Mouse (Mus musculus): ENCODE results near the gene Haus6. TPM values are rescaled to one million over a fixed set of nuclear protein-coding genes. Genes with fewer than 3 reads are reported as not detected.
"Not testable (repeated sequence)": the region's sequence is repeated elsewhere in the genome, so short reads cannot be mapped to it uniquely, and the experiment has no call there.

The Haus6 gene
- total RNA-seq (2017), result 35.6 and 39.3 TPM in 2 replicates

DNA sequence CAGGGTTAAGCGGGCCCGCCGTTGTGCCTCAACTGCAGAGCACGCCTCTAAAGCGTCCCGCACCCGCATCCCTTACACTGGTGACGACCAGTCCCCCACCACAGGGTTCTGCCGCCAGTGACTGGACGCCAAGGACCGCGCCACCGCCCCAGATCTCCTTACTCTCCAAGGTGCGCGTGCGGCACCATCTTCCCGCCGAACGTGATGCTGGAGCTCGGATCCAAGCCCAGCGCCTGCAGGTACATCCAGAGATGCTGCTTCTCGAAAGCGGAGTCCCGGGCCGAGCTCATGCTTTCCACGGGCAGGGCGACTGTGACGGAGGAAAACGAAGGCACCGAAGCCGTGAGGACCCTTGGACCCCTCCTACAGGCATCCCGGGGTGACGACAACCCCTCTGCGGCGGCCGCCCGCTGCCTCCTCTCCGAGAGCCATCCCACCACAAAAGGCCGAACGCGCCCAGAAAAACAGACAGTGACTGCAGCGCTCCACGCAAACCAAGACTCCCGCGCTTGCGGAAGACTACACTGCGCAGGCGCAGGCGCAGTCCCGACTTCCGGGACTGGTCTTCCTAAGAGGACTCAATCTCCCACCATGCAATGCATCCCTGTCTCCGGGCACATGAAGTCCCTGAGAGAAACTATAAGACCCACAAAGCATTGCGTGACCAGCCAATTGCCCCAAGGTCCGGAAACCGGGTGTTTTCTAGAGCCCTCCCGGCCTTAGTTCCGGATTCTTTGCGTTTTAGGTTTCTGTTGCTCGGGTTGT, at the start of gene Haus6:
Haus6 (minus strand) TSS at position 532 of the 765 bp plus-strand sequence.
- ATAC-seq (replicated peaks; ENCODE audit: low read depth, poor library complexity, severe bottlenecking), result peak; percentile 99

DNA sequence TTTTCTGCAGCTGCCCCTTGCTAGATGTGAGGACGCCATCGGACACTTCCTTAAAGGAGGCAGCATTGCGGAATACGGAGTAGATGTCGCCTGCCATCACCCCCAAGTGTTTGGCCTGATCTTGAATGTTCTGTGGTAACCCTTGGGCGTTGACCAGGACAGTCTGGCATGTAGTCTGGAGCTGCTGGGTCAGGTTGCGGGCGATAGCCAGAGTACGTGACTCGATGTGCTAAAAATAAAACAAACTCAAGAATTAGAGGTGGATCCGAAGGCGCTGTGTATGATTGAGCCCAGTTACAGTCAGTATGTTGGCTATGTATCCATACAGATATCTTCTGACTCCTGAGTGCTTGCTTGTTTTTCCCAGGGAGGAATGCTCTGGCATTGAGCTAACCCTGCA, 45.3 kb upstream of the Haus6 start:
- no peak for ATAC-seq (replicated peaks; ENCODE audit: low read depth, poor library complexity, severe bottlenecking)

DNA sequence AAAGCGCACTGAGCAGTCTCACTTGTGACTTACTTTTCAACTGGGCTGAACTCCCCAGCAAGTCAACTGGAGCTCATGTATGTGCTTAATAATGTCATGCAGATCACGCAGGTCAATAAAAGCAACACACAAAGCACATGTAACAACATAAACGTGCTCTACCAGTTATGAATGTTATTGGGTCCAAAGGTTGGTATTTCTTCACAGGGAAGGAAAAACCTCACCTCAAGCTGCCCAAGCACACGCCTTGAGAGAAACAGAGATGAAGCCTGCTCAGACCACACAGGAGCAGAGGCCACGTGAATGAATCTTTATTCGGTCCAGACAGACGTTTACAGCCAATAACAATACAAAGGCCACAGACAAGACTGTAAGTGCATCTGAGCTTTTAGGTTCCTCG, 44.6 kb upstream of the Haus6 start:
- ATAC-seq (replicated peaks; ENCODE audit: low read depth, poor library complexity, severe bottlenecking), result not testable (repeated sequence)

DNA sequence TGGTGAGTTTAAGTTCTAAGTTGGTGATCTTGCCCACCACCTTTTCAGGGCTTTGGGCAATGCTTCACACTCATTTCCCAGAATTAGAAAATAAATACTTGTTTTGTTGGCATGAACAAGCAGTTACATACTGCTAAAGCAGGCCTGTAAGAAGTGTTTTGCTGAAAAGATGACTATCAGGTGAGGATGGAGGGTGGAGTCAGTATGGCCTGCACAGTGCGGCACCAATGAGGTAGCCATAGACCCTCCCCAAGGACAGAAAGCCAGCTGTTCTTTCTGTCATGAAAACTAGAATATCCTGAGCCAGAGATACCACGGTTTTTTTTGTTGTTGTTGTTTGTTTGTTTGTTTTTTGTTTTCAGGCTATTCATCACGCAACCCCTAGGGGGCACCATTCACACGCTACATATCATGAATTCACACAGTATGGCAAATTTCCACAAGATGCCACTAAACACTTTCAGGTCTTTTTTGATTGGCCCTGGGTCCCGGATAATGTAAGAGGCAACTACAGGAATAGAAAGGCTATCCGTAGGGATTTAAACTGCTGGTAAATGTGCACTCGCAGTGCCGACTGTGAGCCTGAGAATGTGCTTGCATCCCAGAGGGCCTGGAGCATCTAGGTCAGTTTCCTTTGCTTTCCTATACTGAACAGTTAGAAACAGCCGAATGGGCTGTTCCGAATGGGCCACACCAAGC, 40.0 kb upstream of the Haus6 start:
- 0 out of 2 replicates have a peak, but pooled peaks have one; percentile 32 for ATAC-seq (replicated peaks; ENCODE audit: low read depth, poor library complexity, severe bottlenecking)

DNA sequence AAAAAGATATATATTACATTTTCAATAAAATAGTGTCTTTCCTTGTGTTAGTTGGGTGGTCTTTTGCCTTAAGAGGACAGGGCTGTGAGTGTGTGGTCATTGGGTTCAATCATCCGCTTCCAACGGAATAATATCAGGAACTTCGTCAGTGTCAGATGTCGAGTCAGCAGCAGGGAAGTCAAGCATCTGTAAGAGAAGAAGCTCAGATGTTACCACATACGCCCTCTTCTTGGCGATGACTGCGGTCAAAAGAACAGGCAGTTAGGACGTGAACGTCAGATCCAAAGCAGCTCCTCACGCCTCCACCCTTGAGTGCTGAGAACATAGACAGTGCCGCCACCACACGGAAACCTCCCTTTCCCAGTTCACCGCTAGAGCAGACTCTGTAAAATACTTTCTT, 36.5 kb upstream of the Haus6 start:
- not testable (repeated sequence) for ATAC-seq (replicated peaks; ENCODE audit: low read depth, poor library complexity, severe bottlenecking)

DNA sequence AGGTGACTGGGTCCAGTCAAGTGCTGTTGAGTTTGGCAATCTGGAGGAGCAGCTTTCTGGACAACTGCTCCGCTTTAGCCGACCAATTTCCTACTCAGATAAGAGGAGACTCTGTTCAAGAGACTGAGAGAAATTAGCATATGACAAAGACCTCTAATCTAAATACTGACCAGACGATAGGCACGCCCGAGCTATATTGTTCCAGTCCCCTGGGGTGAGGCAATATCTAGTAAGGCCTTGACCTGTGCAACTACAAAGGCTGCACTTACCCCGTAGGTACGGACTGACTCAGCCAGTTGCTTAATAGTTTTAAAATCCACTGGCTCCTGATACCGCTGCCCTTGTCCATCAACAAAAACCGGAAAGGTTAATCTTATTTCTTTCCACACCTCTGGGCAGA, 25.7 kb upstream of the Haus6 start:
- not testable (repeated sequence) for ATAC-seq (replicated peaks; ENCODE audit: low read depth, poor library complexity, severe bottlenecking)

DNA sequence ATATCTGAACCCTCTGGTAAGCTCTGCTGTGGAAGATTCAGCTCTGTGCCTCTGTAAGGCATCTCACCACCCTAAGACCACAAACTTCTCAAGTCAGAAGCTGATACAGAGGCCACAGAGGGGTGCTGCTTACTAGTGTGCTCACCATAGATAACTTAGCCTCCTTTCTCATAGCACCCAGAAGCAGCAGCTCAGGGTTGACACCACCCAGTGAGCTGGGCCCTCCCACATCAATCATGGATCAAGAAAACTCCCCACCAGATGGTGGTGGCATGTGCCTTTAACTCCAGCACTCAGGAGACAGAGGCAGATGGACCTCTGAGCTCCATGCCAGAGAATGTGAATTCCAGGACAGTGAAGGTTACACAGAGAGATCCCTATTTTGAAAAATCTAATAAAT, 23.0 kb upstream of the Haus6 start:
- peak; percentile 67 for ATAC-seq (replicated peaks; ENCODE audit: low read depth, poor library complexity, severe bottlenecking)

DNA sequence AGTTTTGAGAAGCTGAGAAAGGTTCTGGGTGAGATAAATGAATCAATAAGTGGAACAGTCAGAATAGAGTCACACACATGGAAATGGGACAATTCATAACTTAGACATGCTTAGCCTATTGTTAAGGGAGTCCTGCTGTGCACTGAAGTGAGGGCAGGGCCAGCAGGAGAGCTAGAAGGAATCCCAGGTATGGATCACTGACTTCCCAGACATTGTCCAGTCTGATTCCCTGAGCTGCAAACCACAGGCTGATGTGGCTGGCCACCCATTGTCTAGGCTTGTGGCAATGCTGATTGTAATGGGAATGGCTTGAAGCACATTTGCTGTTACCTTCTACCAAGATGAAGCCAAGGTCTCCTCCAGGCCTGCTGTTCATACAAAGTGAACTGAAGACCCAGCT, 22.5 kb upstream of the Haus6 start:
- ATAC-seq (replicated peaks; ENCODE audit: low read depth, poor library complexity, severe bottlenecking), result not testable (repeated sequence)

DNA sequence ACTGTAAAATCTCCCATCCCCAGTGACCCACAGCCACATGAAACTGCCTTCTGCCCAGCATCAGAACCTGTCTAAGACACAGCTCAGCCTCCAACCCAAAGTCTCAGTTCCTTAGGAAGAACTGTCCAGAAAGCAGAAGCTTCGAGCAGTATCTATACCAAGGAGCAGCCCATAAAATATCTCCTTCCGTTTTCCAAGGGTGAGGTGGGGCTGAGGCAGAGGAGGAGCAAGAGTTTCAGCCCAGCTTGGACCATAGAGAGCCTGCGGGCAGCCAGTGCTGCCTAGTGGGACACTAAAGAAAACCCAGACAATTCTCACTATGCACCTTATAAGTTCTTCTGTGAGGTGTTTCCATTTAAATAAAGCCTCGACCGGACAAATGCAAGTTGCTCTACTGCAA, 20.7 kb upstream of the Haus6 start:
- peak; percentile 97 for ATAC-seq (replicated peaks; ENCODE audit: low read depth, poor library complexity, severe bottlenecking)

DNA sequence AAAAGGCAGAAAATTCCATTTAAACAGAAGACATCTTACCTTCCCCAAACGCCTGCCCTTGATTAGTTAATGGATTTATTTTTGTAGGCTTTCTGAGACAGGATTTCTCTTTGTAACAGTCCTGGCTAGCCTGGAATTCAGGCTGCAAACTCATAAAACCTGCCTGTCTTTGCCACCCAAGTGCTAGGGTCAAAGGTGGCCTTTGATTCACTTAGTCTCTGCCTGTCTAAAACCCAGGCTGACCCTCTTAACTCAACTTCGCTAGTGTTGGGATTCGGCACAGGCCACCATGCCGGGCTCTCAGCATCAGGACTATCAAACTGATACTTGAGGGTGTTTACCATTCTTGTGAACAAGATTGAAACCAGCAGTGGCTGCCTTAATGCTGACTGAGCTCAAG, 20.0 kb upstream of the Haus6 start:
- no peak for ATAC-seq (replicated peaks; ENCODE audit: low read depth, poor library complexity, severe bottlenecking)

DNA sequence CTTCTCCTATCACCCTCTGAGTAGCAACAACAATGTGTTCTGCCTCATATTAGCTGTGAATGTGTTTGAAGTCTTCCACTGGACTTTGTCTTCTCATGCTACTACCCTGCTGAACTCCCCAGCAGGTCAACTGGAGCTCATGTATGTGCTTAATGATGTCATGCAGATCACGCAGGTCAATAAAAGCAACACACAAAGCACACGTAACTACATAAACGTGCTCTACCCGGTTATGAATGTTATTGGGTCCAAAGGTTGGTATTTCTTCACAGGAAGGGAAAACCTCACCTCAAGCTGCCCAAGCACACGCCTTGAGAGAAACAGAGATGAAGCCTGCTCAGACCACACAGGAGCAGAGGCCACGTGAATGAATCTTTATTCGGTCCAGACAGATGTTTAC, 14.6 kb upstream of the Haus6 start:
- not testable (repeated sequence) for ATAC-seq (replicated peaks; ENCODE audit: low read depth, poor library complexity, severe bottlenecking)

DNA sequence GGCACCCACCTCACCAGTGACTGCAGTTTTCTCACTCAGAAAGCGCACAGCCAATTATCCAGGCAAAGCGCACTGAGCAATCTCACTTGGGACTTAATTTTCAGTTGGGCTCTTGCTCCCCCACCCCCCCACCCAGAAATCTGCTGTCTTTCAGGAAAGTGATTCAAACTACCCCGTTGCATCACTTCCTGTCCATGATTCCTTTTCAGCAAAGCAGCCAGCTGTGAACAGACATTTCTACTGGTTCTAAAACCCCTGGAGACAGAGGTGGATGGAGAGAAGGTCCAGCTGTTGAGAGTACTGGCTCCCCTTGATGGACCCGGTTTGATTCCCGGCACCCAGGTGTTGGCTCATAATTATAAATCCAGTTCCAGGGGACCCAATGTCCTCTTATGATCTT, 13.6 kb upstream of the Haus6 start:
- no peak for ATAC-seq (replicated peaks; ENCODE audit: low read depth, poor library complexity, severe bottlenecking)

DNA sequence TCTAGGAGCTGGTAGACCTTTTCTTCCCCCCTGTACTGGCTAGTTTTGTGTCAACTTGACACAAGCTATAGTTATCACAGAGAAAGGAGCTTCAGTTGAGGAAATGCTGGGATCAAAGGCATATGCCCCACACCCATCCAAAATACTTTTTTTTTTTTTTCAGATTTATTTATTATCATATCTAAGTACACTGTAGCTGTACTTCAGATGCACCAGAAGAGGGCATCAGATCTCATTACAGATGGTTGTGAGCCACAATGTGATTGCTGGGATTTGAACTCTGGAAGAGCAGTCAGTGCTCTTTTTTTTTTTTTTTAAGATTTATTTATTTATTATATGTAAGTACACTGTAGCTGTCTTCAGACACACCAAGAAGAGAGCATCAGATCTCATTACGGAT, 10.7 kb upstream of the Haus6 start:
- ATAC-seq (replicated peaks; ENCODE audit: low read depth, poor library complexity, severe bottlenecking), result not testable (repeated sequence)

DNA sequence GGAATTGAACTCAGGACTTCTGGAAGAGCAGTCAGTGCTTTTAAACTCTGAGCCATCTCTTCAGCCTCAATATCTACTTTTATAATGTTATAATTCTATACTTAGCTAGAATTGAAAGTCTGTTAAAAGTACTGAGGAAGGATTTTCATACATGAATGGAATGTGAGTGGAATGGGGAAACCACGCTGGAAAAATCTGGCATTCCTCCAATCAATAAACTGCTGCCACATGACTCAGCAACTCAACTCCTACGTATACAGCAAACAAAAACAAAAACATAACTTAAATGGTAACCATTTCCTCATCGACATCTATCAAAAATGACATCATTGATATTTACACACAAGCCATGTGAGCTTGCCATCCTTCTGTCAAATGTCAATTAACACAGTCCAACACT, 10.3 kb upstream of the Haus6 start:
- no peak for ATAC-seq (replicated peaks; ENCODE audit: low read depth, poor library complexity, severe bottlenecking)

DNA sequence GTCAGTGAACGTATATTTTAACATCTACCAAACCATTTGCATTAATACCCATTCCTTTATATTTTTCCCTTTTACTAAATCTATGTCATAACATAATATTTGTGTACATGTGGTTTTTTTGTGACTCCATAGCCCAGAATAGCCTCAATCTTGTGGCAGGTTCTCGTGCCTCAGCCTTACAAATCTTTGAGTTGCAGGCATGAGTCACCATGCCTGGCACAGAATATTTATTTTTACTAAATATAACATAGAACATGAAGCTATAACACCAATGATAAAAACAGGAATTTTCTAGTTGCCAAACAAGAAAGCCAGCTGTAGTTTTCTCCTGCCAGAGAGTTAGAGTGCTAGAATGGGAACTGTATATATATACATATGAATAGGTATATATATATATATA, 8.7 kb upstream of the Haus6 start:
- no peak for ATAC-seq (replicated peaks; ENCODE audit: low read depth, poor library complexity, severe bottlenecking)

DNA sequence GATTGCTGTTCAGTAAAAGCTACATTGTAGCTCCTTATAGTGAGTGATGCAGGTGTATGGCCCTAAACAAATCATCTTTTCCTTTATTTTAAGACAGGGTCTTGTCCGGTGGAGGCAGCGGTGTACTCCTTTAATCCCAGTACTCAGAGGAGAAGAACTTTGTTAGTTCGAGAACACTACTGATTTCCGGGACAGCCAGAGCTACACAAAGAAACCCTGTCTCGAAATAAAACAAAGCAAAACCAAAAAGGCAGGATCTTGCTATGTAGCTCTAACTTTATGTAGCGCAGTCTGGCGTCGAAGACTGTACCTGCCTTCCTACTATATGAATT, 400 bp upstream of the Haus6 start:
- no peak for ATAC-seq (replicated peaks; ENCODE audit: low read depth, poor library complexity, severe bottlenecking)

DNA sequence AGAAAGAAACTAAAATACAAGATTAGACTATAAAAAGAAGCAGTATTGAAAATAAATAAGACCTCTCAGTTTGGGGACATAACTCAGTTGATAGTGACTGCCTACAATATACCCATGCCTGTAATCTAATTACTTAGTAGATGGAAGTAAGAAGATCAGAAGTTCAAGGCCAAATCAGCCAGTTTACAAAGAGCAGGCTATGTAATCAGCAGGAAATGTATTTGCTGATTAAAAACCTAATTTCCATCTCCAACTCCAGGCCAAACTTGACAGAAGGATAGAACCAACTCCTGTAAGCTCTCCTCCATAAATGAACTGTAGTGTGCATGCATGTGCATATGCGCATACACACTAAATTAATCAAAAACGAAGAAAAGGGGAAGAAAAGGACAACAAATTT, 20.6 kb downstream of the Haus6 start:
- ATAC-seq (replicated peaks; ENCODE audit: low read depth, poor library complexity, severe bottlenecking), result no peak

DNA sequence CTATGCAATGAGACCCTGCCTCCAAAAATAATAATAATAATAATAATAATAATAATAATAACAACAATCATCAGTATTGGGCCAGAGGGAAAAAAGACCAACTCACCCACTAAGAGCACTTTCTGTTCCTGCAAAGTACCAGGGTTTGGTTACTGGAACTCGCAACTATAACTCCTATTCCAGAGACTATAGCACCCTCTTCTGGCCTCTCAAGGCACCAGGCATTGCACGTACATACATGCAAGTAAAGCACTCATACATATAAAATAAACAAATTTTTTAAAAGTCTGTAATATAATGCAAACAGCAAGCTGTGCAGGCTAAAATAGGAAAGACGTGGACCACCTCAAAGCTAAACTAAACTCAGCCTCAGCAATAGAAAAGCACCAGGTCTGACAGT, 23.6 kb downstream of the Haus6 start:
- 0 out of 2 replicates have a peak, but pooled peaks have one; percentile 52 for ATAC-seq (replicated peaks; ENCODE audit: low read depth, poor library complexity, severe bottlenecking)

DNA sequence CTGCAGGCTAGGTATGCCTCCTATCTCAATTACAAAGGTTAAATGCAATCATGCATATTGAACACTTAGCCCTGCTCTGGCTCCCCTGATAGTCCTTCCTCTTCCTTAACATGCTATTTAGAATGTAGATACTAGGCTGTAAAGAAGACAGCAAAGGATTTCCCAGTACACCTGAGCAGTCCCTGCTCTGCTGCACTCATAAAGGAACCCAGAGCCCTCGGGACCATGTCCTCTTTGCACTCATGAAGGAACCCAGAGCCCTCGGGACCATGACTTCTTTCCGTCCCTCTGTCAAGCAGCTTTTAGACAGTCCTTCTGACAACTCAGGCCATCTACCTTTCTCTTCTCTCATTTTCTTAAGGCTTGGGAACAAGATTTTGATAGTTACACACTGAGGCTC, 31.3 kb downstream of the Haus6 start:
- ATAC-seq (replicated peaks; ENCODE audit: low read depth, poor library complexity, severe bottlenecking), result no peak

DNA sequence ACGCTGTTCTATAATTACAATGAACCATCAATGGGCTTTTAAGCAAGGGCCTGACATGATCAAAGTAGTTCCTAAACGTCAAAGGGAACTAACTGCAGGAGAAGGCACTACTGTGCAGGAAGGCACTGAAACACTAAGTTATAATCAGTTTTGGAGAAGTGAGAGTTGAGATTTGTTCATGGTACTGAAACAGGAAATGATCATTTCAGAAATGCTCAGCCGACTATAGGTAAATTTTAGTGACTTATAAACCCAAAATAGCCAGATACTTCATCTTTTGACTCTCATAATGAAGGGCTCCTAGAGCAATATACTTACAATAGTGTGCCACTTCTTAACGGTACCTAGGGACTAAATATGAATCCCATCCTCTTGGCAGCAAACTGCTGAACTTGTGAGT, 31.8 kb downstream of the Haus6 start:
- ATAC-seq (replicated peaks; ENCODE audit: low read depth, poor library complexity, severe bottlenecking), result peak; percentile 16; the same call in 1 of the 2 replicates

DNA sequence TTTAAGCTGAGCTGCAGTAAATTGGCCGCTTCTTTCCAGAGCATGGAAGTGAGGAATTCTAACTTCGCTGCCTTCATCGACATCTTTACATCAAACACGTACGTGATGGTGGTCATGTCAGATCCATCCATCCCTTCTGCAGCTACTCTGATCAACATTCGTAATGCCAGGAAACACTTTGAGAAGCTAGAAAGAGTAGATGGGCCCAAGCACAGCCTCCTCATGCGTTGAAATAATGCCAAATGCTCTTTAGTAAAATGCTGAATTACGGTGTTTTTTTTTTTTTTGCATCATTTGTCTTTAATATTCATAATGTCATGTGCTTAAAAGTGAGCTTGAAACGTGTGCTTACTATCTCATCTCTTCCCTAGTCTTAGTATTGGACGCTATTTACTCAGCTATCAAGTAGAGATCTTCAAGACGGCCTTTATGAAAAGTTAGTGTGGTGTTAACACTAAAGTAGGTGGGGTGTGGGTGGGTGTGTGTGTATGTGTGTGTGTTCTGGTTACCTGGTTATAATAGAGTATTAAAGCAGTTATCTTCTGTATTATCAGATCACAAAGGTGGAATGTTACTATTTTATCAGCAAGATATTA, 35.1 kb downstream of the Haus6 start:
- ATAC-seq (replicated peaks; ENCODE audit: low read depth, poor library complexity, severe bottlenecking), result no peak
